Mouse (Mus musculus): ENCODE measurements around the gene Tpbgl. TPM values are rescaled to one million over a fixed set of nuclear protein-coding genes. Genes with fewer than 3 reads are reported as not detected.

The Tpbgl gene
- 1 to 10 TPM; 3.8 to 4.8 TPM for total RNA-seq (2021)
- long read RNA-seq, experiment 1, transcript Tpbgl-201 (1 exons, 3,022 nt), result major isoform, 7 of 7 reads
- long read RNA-seq, experiment 1, partial matches to known transcripts, result 0 of 7 reads
- long read RNA-seq, experiment 1, other reads (novel, unspliced or antisense), result 0 of 7 reads
- long read RNA-seq, experiment 2, transcript Tpbgl-201 (1 exons, 3,022 nt), result major isoform, 14 of 14 reads
- long read RNA-seq, experiment 2, partial matches to known transcripts, result 0 of 14 reads
- long read RNA-seq, experiment 2, other reads (novel, unspliced or antisense), result 0 of 14 reads

DNA sequence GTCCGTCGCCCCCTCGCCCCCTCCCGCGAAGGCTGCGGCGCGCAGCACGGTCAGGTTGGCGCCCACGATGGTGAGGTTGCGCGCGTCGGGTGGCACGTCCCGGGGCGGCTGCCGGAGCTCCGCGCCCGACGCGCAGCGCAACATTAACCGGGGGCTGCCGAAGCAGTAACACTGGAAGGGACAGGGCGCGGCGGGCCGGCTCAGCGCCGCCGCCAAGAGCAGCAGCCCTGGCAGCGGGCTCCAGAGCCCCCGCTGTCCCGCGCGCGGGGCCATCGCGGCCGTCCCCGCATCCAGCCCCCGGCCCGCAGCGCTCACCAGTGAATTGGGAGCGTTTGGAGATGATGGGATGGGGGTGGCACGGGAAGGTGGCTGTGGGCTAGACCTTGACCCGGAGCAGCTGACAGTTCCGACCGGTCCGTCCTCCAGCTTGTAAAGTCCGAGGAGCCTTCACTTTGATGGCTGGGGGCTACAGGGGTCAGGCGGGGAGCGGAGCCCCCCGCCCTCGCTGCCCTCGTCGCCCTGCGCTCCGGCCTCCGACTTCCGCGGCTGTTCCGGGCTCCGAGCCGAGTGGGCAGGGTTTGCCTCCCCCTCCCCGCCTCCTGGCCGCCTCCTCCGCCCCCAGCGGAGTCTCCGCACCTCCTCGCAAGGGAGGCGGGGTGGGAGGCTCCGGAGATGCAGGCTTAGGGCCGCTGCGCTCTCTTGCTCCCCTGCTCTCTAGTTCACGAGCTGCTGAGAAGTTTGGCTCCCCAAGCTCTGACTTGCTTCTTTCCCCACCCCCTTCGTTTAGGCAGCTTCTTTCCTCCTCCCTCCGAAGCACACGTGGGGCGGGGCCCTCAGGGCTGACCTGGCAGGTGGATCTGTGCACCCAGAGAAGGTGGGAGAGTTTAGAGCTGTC, at the start of gene Tpbgl:
Gene Tpbgl, minus strand, starts transcription at position 728 of the 895 bp plus-strand sequence.
- DNase-seq (ENCODE audit: low spot score in 2 of 2), result peak in 1 of 2 experiments; percentile 35

GRCm38 (mm10) chr7:99674890-99675289, 48.0 kb upstream of the Tpbgl start:
- DNase-seq (ENCODE audit: low spot score in 2 of 2), result no peak

DNA sequence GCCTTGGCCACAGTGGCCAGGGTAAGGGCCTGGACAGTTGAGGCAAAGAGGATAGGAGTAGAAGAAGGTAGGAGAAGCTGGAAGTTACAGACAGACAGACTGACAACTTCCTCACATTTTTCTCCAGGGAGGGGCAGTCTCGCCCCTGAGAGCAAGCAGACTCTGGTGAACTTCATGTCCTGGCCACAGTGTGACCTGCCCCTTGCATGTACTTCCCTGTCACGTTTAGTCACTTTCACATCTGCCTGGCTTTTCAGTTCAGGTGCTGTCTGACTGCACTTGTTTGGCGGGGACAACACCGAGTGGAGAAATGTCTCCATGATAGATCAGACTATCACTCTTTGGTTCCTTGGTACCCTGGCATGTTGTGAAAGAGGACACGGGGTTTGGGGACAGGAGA, 47.3 kb upstream of the Tpbgl start:
- no peak for DNase-seq (ENCODE audit: low spot score in 2 of 2)

GRCm38 (mm10) chr7:99673188-99673587, 46.3 kb upstream of the Tpbgl start:
- no peak for DNase-seq (ENCODE audit: low spot score in 2 of 2)

GRCm38 (mm10) chr7:99671544-99672435, 44.9 kb upstream of the Tpbgl start:
- DNase-seq (ENCODE audit: low spot score in 2 of 2), result no peak

- DNase-seq (ENCODE audit: low spot score in 2 of 2), result no peak
Observed at GRCm38 (mm10) chr7:99670915-99671314, 44.0 kb upstream of the Tpbgl start.

GRCm38 (mm10) chr7:99668802-99669201, 41.9 kb upstream of the Tpbgl start:
- peak; percentile 11 to 19 for DNase-seq (ENCODE audit: low spot score in 2 of 2)

DNA sequence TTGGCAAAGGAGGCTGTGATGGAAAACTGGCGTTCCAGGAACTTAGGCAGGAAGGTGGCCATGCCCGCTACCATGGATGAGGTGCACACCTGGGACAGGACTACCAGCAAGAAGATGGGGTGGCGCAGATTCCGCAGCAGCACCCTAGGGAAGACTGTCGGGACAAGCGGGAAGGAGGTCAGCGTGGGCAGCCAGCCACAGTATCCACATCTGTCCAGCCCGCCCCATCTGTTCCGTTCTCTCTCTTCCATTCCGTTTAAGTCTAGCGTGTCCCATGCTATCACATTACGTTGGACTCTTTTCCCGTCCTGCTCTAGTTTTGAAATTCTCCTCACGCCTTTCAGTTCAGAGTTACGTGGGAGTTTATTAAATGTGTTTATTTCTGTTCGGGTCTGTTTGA, 40.2 kb upstream of the Tpbgl start:
- no peak for DNase-seq (ENCODE audit: low spot score in 2 of 2)

GRCm38 (mm10) chr7:99665731-99666452, 39.0 kb upstream of the Tpbgl start:
- DNase-seq (ENCODE audit: low spot score in 2 of 2), result no peak

GRCm38 (mm10) chr7:99664571-99665485, 37.9 kb upstream of the Tpbgl start:
- DNase-seq (ENCODE audit: low spot score in 2 of 2), result no peak

GRCm38 (mm10) chr7:99663507-99664220, 36.8 kb upstream of the Tpbgl start:
- no peak for DNase-seq (ENCODE audit: low spot score in 2 of 2)

DNA sequence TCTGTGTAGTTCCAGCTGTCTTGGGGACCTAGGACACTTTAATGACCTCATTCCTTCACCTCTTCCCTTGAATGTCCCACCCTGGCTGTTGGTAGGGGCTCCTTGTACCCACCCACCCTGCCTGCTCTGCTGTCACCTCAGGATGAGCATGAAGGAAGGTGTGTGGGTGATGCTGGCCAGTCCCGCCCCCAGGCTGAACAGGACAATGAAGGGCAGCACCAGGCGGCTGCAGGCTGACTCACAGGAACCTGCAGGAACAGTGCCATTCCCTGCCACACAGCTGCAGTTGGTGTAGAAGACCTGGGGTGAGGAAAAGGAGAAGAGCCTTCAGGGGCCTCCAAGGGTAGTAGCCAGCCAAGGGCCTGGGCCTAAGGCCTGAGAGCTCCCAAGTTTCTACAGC, 35.4 kb upstream of the Tpbgl start:
- no peak for DNase-seq (ENCODE audit: low spot score in 2 of 2)

GRCm38 (mm10) chr7:99661571-99662230, 34.8 kb upstream of the Tpbgl start:
- DNase-seq (ENCODE audit: low spot score in 2 of 2), result no peak

DNA sequence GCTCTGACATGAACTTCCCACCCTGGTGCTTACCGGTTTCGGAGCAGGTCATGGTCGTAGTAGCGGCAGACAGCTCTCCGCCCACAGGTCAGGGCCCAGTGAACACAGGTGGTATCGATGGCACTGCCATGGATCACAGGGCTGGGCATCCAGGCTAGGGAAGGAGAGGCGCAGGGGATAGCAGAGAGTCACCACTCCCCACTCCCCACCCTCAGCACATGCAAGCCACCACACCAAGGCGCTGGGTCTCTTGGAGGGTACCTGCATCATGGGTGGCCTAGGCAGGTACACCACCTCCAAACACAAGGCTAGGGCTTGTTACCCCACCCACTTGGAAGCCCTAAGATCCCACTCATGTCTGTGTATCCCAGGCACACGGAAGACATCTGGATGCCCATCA, 34.2 kb upstream of the Tpbgl start:
- DNase-seq (ENCODE audit: low spot score in 2 of 2), result no peak

DNA sequence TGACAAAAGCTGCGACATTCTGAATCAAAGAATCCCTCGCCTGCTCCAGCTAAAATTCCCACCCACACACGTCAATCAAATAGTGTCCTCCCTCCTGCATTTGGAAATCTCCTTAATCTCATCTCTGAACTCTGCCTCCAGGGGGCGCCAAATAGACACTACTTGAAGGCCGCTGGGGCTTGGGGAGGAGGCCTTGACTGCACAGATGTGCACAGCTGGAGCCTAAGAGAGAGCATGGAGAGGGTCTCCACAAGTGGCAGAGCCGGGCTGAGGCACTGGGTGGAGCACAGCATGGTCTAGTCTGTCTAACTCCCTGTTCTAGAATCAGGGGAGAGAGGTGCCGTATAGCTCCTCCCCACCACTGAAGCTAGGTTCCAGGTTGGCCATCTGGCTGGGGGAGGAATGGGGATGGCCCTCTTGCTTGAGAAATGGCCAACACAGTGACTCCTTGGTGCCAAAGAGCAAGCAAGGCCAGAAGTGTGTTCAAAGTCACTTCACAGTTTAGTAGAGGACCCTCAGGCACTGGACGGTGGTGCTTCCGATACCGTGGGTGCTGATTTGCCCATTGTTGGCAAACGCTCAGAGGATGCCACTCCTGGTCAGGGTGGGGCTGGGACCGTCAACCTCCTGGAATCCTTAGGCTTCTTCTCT, 32.6 kb upstream of the Tpbgl start:
- DNase-seq (ENCODE audit: low spot score in 2 of 2), result peak; percentile 76 to 84

DNA sequence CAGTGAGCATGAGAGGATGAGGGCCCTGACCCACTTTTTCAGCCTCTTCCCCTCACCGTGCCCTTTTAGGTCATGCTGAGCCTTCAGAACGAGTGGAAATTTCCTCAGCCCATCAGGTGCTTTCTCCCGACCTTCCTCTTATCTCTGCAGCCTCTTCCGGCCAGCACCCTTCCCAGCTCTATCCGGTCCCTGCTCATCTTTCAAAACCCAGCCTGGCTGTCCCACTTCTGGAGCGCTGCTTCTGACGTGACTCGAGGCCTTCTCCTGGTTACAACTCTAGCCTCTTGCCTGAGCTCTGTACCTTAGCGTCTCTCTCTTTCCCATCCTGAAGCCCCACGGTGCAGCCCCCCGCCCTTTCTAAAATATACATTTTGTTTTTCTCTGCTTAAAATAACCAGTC, 27.3 kb upstream of the Tpbgl start:
- no peak for DNase-seq (ENCODE audit: low spot score in 2 of 2)

- no peak for DNase-seq (ENCODE audit: low spot score in 2 of 2)
Observed at GRCm38 (mm10) chr7:99649585-99649984, 22.7 kb upstream of the Tpbgl start.

GRCm38 (mm10) chr7:99648623-99649022, 21.7 kb upstream of the Tpbgl start:
- no peak for DNase-seq (ENCODE audit: low spot score in 2 of 2)

Measured in left cerebral cortex, adult 18-20 months (tissue).